Mouse (Mus musculus): ENCODE measurements around the gene Pecam1. TPM values are rescaled to one million over a fixed set of nuclear protein-coding genes. Genes with fewer than 3 reads are reported as not detected.

Gene Pecam1
- polyA plus RNA-seq, 1 experiment: 283 TPM

DNA sequence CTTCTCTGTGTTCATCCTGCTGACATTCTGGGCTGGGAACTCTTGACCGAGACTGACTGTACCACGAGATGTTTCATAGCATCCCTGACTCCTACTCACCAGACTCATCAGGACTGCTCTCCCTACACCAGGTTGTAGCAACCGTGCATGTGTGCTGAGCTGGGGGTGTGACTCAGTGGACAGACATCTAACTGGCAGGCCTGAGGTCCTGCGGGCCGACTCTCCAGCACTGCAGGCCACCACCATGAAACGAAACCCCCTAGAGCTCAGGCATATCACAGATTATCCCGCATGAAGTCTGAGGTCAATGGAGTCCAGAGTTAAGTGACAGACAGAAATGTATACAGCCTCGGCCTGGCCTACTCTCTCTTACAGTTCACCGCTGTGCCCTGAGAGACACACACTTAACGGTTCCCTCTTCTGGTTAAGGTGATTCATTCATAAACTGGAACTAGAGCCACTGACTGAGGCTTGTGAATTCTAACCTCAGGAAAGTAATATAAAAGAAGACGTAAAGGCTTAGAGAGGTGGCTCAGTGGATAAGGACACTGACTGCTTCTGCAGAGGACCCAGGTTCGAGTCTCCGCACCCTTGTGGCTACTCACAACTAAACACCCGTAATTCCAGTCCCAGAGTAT is 83.8 kb downstream of the Pecam1 start:
- TF ChIP-seq POLR2A (IDR thresholded peaks at IDR 0.05; ENCODE audit: borderline replicate concordance, extremely low read depth, low read depth, low read length): no peak
- TF ChIP-seq CTCF (IDR thresholded peaks at IDR 0.05; ENCODE audit: insufficient read depth, low read length): no peak
- no peak for DNase-seq
- Histone ChIP-seq H3K4me3 (replicated peaks; ENCODE audit: extremely low read depth, low read depth, low read length) (no peak overlapping the region), H3K4me1 (ENCODE audit: control insufficient read depth, insufficient read depth, low read length) (peaks cover 41% of the 10 kb centered on the region)
- 79% methylated on average over 14 of the region's 14 CpGs for WGBS

DNA sequence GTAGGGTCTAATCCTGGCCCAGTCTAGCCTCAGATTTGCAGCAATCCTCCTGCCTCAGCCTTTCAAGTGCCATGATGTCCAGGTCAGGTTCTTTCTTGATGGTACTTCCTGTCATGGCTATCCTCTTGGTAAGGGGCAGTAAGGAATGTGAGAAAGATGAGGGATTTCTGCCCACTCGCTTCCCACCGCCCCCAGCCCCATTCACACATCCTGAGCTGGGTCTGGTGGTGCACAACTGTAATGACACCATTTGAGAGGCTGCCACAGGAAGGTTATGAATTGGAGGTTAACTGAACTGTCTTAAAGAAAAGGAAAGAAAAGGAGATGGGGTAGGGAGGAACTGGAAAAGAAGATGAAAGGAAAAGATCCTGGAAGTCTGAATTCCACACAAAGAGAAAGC is 84.6 kb downstream of the Pecam1 start:
- WGBS: 85% methylated on average over 2 of the region's 2 CpGs
- no peak for DNase-seq
- TF ChIP-seq CTCF (IDR thresholded peaks at IDR 0.05; ENCODE audit: insufficient read depth, low read length) (no peak), POLR2A (IDR thresholded peaks at IDR 0.05; ENCODE audit: borderline replicate concordance, extremely low read depth, low read depth, low read length) (no peak)
- no peak overlapping the region for H3K4me3 ChIP-seq (replicated peaks; ENCODE audit: extremely low read depth, low read depth, low read length)
- peaks cover 45% of the 10 kb centered on the region for H3K4me1 ChIP-seq (ENCODE audit: control insufficient read depth, insufficient read depth, low read length)

DNA sequence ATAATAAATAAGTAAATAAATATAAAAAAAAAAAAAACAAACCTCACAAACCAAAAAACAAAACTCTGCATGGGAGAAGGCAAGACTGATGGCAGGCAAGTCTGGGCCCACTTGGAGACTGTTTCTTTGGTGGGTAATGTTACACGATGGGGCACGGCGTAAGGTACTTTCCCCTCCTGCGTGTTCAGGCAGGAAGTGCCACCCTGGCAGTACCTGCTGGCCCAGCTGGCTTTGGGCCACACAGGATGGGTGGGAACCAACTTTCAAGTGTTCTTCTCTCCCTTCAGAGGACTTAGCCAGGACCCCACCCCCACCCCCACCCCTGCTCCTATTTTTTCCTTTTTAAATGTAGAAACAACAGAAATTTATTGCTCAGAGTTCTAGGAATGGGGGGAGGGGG is 85.1 kb downstream of the Pecam1 start:
- TF ChIP-seq CTCF (IDR thresholded peaks at IDR 0.05; ENCODE audit: insufficient read depth, low read length): no peak
- TF ChIP-seq POLR2A (IDR thresholded peaks at IDR 0.05; ENCODE audit: borderline replicate concordance, extremely low read depth, low read depth, low read length): no peak
- peaks cover 48% of the 10 kb centered on the region for H3K4me1 ChIP-seq (ENCODE audit: control insufficient read depth, insufficient read depth, low read length)
- DNase-seq: peak; percentile 47
- H3K4me3 ChIP-seq (replicated peaks; ENCODE audit: extremely low read depth, low read depth, low read length): no peak overlapping the region
- 34% methylated on average over 4 of the region's 4 CpGs for WGBS

DNA sequence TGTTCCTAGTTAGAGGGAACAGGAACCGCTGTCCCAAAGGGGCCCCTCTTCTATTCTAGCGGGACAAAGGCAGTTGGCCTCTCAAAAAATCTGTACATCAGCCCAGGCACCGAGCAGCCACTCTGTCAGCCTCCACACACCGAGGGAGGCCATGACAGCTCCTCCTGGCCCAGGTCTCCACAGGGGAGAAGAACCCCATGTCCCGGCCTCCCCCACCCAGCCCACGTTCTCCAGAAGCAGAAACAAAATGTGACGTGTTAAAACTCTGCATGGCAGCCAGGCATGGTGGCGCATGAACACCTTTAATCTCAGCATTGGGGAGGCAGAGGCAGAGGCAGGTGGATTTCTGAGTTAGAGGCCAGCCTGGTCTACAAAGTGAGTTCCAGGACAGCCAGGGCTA is 85.7 kb downstream of the Pecam1 start:
- Histone ChIP-seq H3K4me1 (ENCODE audit: control insufficient read depth, insufficient read depth, low read length) (peaks cover 50% of the 10 kb centered on the region), H3K4me3 (replicated peaks; ENCODE audit: extremely low read depth, low read depth, low read length) (no peak overlapping the region)
- no peak for DNase-seq
- TF ChIP-seq POLR2A (IDR thresholded peaks at IDR 0.05; ENCODE audit: borderline replicate concordance, extremely low read depth, low read depth, low read length) (no peak), CTCF (IDR thresholded peaks at IDR 0.05; ENCODE audit: insufficient read depth, low read length) (no peak)
- WGBS: 61% methylated on average over 8 of the region's 8 CpGs

DNA sequence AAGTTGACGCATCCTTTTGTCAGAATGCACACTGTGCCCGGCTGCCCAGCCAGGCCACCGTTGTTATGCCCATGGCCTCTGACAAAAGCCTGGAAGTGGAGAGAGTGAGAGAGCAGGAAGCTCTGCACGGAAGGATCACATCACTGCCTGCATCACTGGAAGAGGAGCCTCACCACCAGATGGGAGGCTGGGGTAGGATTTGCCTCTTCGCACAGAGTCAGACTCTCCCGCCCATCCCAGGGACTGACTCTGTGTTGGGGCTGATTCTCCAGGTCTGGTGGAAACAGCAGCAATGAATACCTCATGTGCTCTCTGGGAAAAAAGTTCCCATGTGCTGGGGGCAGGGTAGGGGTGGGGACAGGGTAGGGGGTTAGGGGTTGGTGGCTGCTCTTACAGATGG is 86.6 kb downstream of the Pecam1 start:
- no peak overlapping the region for H3K4me3 ChIP-seq (replicated peaks; ENCODE audit: extremely low read depth, low read depth, low read length)
- DNase-seq: no peak
- WGBS: 45% methylated on average over 6 of the region's 6 CpGs
- peaks cover 54% of the 10 kb centered on the region for H3K4me1 ChIP-seq (ENCODE audit: control insufficient read depth, insufficient read depth, low read length)
- no peak for TF ChIP-seq CTCF (IDR thresholded peaks at IDR 0.05; ENCODE audit: insufficient read depth, low read length)
- no peak for TF ChIP-seq POLR2A (IDR thresholded peaks at IDR 0.05; ENCODE audit: borderline replicate concordance, extremely low read depth, low read depth, low read length)

DNA sequence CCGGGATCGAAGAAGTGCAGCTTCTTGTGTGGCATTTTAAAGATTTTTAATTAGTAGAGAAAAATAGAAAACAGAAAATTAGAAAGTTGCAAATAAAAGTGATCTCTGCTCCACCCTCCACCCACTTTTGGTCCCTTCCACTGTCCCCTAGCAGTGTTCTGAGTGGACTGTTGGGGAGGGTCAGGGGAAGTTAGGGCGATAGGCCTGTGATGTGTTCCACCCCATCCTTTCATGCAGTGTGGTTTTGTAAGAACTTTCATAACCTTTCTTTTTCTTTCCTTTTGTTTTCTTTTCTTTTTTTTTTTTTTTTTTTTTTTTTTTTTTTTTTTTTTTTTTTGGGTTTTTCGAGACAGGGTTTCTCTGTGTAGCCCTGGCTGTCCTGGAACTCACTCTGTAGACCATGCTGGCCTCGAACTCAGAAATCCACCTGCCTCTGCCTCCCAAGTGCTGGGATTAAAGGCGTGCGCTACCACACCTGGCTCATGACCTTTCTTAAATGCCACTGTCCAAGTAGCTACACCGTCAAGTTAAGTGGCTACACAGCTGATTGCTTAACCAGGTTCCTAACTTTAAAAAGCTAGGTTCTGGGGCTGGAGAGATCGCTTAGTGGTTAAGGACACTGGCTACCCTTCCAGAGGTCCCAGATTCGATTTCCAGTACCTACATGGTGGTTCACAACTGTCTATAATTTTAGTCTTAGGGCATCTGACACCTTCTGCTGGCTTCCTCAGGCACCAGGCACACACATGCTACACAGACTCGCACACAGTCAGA is 87.6 kb downstream of the Pecam1 start:
- WGBS: 61% methylated on average over 10 of the region's 11 CpGs
- TF ChIP-seq CTCF (IDR thresholded peaks at IDR 0.05; ENCODE audit: insufficient read depth, low read length) (no peak), POLR2A (IDR thresholded peaks at IDR 0.05; ENCODE audit: borderline replicate concordance, extremely low read depth, low read depth, low read length) (no peak)
- Histone ChIP-seq H3K4me1 (ENCODE audit: control insufficient read depth, insufficient read depth, low read length) (peaks cover 55% of the 10 kb centered on the region), H3K4me3 (replicated peaks; ENCODE audit: extremely low read depth, low read depth, low read length) (no peak overlapping the region)
- DNase-seq: no peak

DNA sequence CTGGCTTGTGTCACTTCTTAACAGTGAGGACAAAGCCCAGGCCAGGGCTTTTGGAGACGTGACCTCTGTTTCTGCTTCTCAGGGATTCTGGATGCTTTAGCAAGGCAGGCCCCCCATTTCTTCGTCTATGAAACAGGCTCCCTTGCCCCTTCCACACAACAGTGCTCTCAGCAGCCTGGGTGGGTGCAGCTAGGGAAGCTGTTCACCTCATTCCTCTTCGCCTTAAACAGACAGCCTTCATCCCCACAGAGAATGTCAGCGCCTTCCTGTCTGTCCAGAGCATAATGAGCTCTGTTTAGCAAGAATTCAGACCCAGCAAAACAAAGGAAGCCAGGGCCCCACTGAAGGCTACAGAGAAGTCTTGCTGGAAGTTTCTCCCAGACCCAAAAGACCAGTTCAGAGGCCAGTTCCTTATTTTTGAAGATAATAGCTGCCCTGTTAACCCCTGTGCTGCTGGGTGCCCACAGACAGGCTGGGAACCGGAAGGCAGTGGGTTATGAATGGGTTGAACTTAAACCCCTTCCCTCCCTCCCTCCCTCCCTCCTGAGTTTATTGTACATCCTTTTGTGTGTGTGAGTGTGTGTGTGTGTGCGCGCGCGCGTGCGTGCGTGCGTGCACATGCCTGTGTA is 89.9 kb downstream of the Pecam1 start:
- 41% methylated on average over 13 of the region's 13 CpGs for WGBS
- Histone ChIP-seq H3K4me1 (ENCODE audit: control insufficient read depth, insufficient read depth, low read length) (peaks cover 45% of the 10 kb centered on the region), H3K4me3 (replicated peaks; ENCODE audit: extremely low read depth, low read depth, low read length) (no peak overlapping the region)
- TF ChIP-seq CTCF (IDR thresholded peaks at IDR 0.05; ENCODE audit: insufficient read depth, low read length) (no peak), POLR2A (IDR thresholded peaks at IDR 0.05; ENCODE audit: borderline replicate concordance, extremely low read depth, low read depth, low read length) (no peak)
- DNase-seq: no peak

DNA sequence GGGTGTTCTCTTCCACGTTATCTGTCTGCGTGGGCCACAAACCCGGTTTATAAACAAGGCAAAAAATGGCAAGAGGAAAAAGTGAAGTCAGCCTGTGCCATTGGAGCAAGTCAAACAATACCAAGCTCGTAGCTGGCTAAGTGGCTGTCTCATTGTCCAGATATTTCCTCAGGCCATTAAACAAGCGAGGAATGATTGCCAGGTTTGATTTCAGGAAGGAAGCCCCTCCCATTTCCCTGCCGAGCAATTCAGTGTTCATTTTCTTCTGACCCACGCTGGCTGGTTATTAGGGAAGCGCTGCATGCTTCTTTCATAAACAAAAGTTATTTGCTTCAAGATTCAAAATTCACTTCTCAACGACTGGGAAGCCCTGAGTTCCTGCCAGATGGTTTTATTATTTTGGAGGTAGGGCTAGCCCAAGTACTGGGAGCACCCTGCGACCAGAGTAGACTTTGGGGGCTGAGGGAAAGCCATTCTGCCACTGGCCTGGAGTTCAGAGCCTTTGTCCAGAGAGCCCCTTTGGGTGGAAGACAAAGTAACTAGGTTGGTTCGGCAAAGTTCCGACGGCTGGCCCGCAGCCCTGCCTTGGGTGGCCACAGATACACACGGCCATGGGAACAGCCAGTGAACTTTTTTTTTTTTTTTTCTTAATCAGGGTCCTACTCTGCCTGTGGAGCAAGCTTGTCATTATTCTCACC is 90.7 kb downstream of the Pecam1 start:
- TF ChIP-seq CTCF (IDR thresholded peaks at IDR 0.05; ENCODE audit: insufficient read depth, low read length) (no peak), POLR2A (IDR thresholded peaks at IDR 0.05; ENCODE audit: borderline replicate concordance, extremely low read depth, low read depth, low read length) (no peak)
- 18% methylated on average over 15 of the region's 15 CpGs for WGBS
- Histone ChIP-seq H3K4me3 (replicated peaks; ENCODE audit: extremely low read depth, low read depth, low read length) (no peak overlapping the region), H3K4me1 (ENCODE audit: control insufficient read depth, insufficient read depth, low read length) (peaks cover 42% of the 10 kb centered on the region)
- peak; percentile 58 for DNase-seq
